Comparison of ENCODE assay signal across 9 mouse cellular contexts in the genomic region with DNA sequence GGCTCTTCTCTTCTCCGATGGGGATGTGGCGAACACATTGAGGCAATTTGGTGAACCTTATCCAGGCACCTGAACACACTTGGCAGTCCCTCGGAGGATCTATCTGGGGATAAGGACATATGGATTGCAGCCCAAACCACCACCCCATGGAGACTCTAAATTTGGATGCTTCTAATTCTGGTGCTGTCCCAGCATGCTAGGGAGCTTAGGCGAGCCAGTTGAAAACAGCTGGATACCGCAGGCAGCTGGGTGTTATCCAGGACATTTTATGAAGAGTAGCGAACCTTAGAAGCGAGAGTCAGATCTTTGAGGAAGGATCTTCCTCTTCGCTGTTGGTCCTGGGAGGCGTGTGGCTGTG. TPM values are rescaled to one million over a fixed set of nuclear protein-coding genes. Genes with fewer than 3 reads are reported as not detected.
DNase-seq lines count a peak whose midpoint lies in the region; ATAC-seq and TF ChIP-seq lines count a peak whose summit lies in the region.
"Had no signal": no experiment of that assay in that cellular context is flagged by ENCODE, and none has a peak within 500 bp of the region (broad histone marks: within the 10 kb centered on the region; RNA-seq: fewer than 3 reads in every experiment).

No protein-coding gene starts in this region.

- H3K4me3 ChIP-seq in erythroblast, embryonic 14.5 days (replicated peaks): peak overlapping the region; percentile 21
- H3K4me3 ChIP-seq in spleen, adult 2 months (ENCODE audit: extremely low read depth, insufficient read depth, insufficient read length): peak overlapping the region; percentile 1; the same call in 1 of the 2 replicates
- peak overlapping the region; percentile 71 for H3K4me3 ChIP-seq in limb, embryonic 13.5 days

- WGBS in spleen, adult 2 months: 88% methylated on average over 9 of the region's 9 CpGs
- 54% methylated on average over 9 of the region's 9 CpGs for WGBS in limb, embryonic 13.5 days

- no peaks in the 10 kb centered on the region for H3K36me3 ChIP-seq in erythroblast, embryonic 14.5 days (ENCODE audit: control insufficient read depth)
- no peaks in the 10 kb centered on the region for H3K36me3 ChIP-seq in spleen, adult 2 months (ENCODE audit: control insufficient read depth, insufficient read depth, low read length)
- peaks cover 25% of the 10 kb centered on the region for H3K36me3 ChIP-seq in limb, embryonic 13.5 days

- H3K27me3 ChIP-seq in erythroblast, embryonic 14.5 days (ENCODE audit: control insufficient read depth): peaks cover 44% of the 10 kb centered on the region
- no peaks in the 10 kb centered on the region for H3K27me3 ChIP-seq in spleen, adult 2 months (ENCODE audit: control insufficient read depth, insufficient read depth, low read length)
- no peaks in the 10 kb centered on the region for H3K27me3 ChIP-seq in limb, embryonic 13.5 days

- no peak for DNase-seq in spleen, adult 2 months (ENCODE audit: low read depth in 1 of 2, low spot score in 2 of 2)
- DNase-seq in spleen, postnatal 36 days (ENCODE audit: low spot score in 2 of 2): no peak
- no peak for DNase-seq in cerebellum, postnatal 4 days (ENCODE audit: low spot score in 2 of 2)
- no peak for DNase-seq in thymus, adult 18-20 months
- no peak for DNase-seq in testis, postnatal 14 days (ENCODE audit: low spot score)
- DNase-seq: adrenal gland, adult 8-10 months had no signal

- no peak for TF ChIP-seq CTCF in spleen, adult 2 months (IDR thresholded peaks at IDR 0.05; ENCODE audit: extremely low read depth, insufficient read depth, insufficient read length, insufficient replicate concordance)

- no peaks in the 10 kb centered on the region for H3K4me1 ChIP-seq in erythroblast, embryonic 14.5 days (ENCODE audit: control insufficient read depth)
- H3K4me1 ChIP-seq in spleen, adult 2 months (ENCODE audit: control insufficient read depth, insufficient read depth, insufficient read length): no peaks in the 10 kb centered on the region; the same call in 1 of the 2 replicates
- H3K4me1 ChIP-seq in limb, embryonic 13.5 days: peaks cover 55% of the 10 kb centered on the region

- peak overlapping the region; percentile 66 for H3K4me2 ChIP-seq in limb, embryonic 13.5 days (replicated peaks)

- no peak for ATAC-seq in erythroblast, adult 5-6 weeks (replicated peaks; ENCODE audit: low FRiP score, poor library complexity, severe bottlenecking)
- ATAC-seq in limb, embryonic 13.5 days (ENCODE audit: low FRiP score, low read depth): no peak

- H3K9me3 ChIP-seq in erythroblast, embryonic 14.5 days (ENCODE audit: control insufficient read depth, low read length): no peaks in the 10 kb centered on the region
- no peaks in the 10 kb centered on the region for H3K9me3 ChIP-seq in limb, embryonic 13.5 days

- H3K9ac ChIP-seq in limb, embryonic 13.5 days: peak overlapping the region; percentile 19; the same call in 1 of the 2 replicates

- TF ChIP-seq POLR2A in spleen, adult 2 months (IDR thresholded peaks at IDR 0.05; ENCODE audit: low read depth, low read length): no peak

- no peak overlapping the region for H3K27ac ChIP-seq in spleen, adult 2 months (ENCODE audit: insufficient read depth, low read length)
- H3K27ac ChIP-seq in limb, embryonic 13.5 days: no peak overlapping the region

RNA-seq across cellular contexts. Expression of gene Ackr3, which starts 4.7 kb away (rescaled TPM):
- polyA plus RNA-seq in erythroblast, embryonic 14.5 days (2012): not detected in 2 replicates
- 1.7 and 2.1 TPM in 2 replicates for total RNA-seq in erythroblast, adult 5-6 weeks (2015; ENCODE audit: low replicate concordance)
- 1.1 and 1.5 TPM in 2 replicates for total RNA-seq in erythroblast, adult 5-6 weeks (2017; ENCODE audit: low replicate concordance)
- polyA plus RNA-seq in spleen, adult 2 months (2012; rRNA removed): 84.8 and 119 TPM in 2 replicates
- 40.5 and 41.7 TPM in 2 replicates for polyA plus RNA-seq in limb, embryonic 13.5 days (2015; fragmentation: Nextera tagmentation; extraction: Ambion mirVana)

RNA-seq across cellular contexts. Expression of gene Iqca, which starts 55.3 kb away (rescaled TPM):
- not detected in 2 replicates for polyA plus RNA-seq in erythroblast, embryonic 14.5 days (2012)
- total RNA-seq in erythroblast, adult 5-6 weeks (2015; ENCODE audit: low replicate concordance): not detected in 2 replicates
- total RNA-seq in erythroblast, adult 5-6 weeks (2017; ENCODE audit: low replicate concordance): not detected in 2 replicates
- polyA plus RNA-seq in spleen, adult 2 months (2012; rRNA removed): not detected in 2 replicates
- 0.10 and 0.47 TPM in 2 replicates for polyA plus RNA-seq in limb, embryonic 13.5 days (2015; fragmentation: Nextera tagmentation; extraction: Ambion mirVana)
- total RNA-seq: adrenal gland, adult 8-10 months had no signal

Comparison
In these comparisons a context has a peak if more than half of its experiments do, and no peak if none do; other contexts are left out.
1. H3K4me3 ChIP-seq: peak in every context shown above with its lines; median percentile 71 in limb, embryonic 13.5 days; 21 in erythroblast, embryonic 14.5 days; 1 in spleen, adult 2 months.
2. RNA of gene Ackr3, which starts 4.7 kb away (polyA plus RNA-seq): 84.8 to 119 TPM in spleen, adult 2 months and 40.5 to 41.7 TPM in limb, embryonic 13.5 days; not detected in erythroblast, embryonic 14.5 days; every median in the first group is over 10 times any median in the second.